Mouse (Mus musculus): ENCODE data around the gene Peak1. TPM values are rescaled to one million over a fixed set of nuclear protein-coding genes. Genes with fewer than 3 reads are reported as not detected.
A peak's percentile ranks its signal among the peaks of the same experiment; 100 is the strongest.

Gene Peak1
- total and polyA plus RNA-seq, 3 experiments: 2.8 to 13.3 (median 5.4) TPM

GRCm38 (mm10) chr9:56266200-56266815, 151.6 kb downstream of the Peak1 start:
- no peaks in the 10 kb centered on the region for H3K9me3 ChIP-seq (replicated peaks; ENCODE audit: low read length)
- dilution Hi-C loops (cut with MboI; ENCODE audit: extremely low pct_ligation_motif_present, extremely low pct_unique_long_range_greater_than_20kb, low sequenced_read_pairs): no loop called here
- peak; percentile 3 for DNase-seq (ENCODE audit: extremely low read depth)
- H3K4me2 ChIP-seq (ENCODE audit: insufficient read depth, low read depth, poor library complexity, severe bottlenecking): peak overlapping the region; percentile 76; the same call in 1 of the 2 replicates
- in situ Hi-C loops (cut with MboI; ENCODE audit: low pct_ligation_motif_present, low pct_unique_long_range_greater_than_20kb, low sequenced_read_pairs): loop anchor here (10.0 to 25.0 kb wide), 2 partner anchors 146 to 278 kb away; partner anchors contain the start of genes Hmg20a and Peak1
- H3K36me3 ChIP-seq (replicated peaks in 1 of 2; ENCODE audit: control insufficient read depth in 1 of 2, insufficient read depth in 1 of 2, low read length in 1 of 2): peaks cover 0 to 13% of the 10 kb centered on the region in 2 experiments
- H3K27ac ChIP-seq (ENCODE audit: insufficient read depth, low read depth): peak overlapping the region; percentile 72; the same call in 1 of the 2 replicates
- H3K4me3 ChIP-seq (replicated peaks in 1 of 3; ENCODE audit: low read depth in 2 of 3, low read length in 2 of 3, poor library complexity in 1 of 3): no peak overlapping the region
- H3K9ac ChIP-seq (ENCODE audit: insufficient read depth, low read depth): peak overlapping the region; percentile 57; the same call in 1 of the 2 replicates
- TF ChIP-seq NRF1 (IDR thresholded peaks at IDR 0.05; ENCODE audit: low read depth, low read length): no peak
- TF ChIP-seq USF1 (IDR thresholded peaks at IDR 0.05; ENCODE audit: low read depth, low read length): no peak
- no peak for TF ChIP-seq TBP (conservative IDR thresholded peaks at IDR 0.05; ENCODE audit: low read depth, low read length)
- 0 out of 2 replicates have a peak, but pooled peaks have one; percentile 2 for TF ChIP-seq MAZ (IDR thresholded peaks at IDR 0.05; ENCODE audit: low read depth, low read length)
- TF ChIP-seq EP300 (IDR thresholded peaks at IDR 0.05; ENCODE audit: low read length): 0 out of 2 replicates have a peak, but pooled peaks have one; percentile 5
- TF ChIP-seq JUN (IDR thresholded peaks at IDR 0.05; ENCODE audit: insufficient read depth, low read depth, low read length): no peak
- TF ChIP-seq KAT2A (IDR thresholded peaks at IDR 0.05; ENCODE audit: insufficient replicate concordance, low read length): no peak
- TF ChIP-seq MAFK (IDR thresholded peaks at IDR 0.05; ENCODE audit: insufficient replicate concordance, low read length): no peak
- 0 out of 2 replicates have a peak, but pooled peaks have one; percentile 9 for TF ChIP-seq RCOR1 (conservative IDR thresholded peaks at IDR 0.05; ENCODE audit: low read depth, low read length)
- peaks cover 10 to 60% of the 10 kb centered on the region in 2 experiments for H3K4me1 ChIP-seq (ENCODE audit: control insufficient read depth in 1 of 2, insufficient read depth in 2 of 2)
- no peaks in the 10 kb centered on the region for H3K79me2 ChIP-seq (replicated peaks; ENCODE audit: control insufficient read depth, extremely low read depth, insufficient read depth, poor library complexity, severe bottlenecking)
- no peaks in the 10 kb centered on the region for H3K27me3 ChIP-seq (replicated peaks)

GRCm38 (mm10) chr9:56265460-56266199, 152.2 kb downstream of the Peak1 start:
- peak; percentile 27 for DNase-seq (ENCODE audit: extremely low read depth)
- H3K27ac ChIP-seq (ENCODE audit: insufficient read depth, low read depth): peak overlapping the region; percentile 72
- peaks cover 12 to 65% of the 10 kb centered on the region in 2 experiments for H3K4me1 ChIP-seq (ENCODE audit: control insufficient read depth in 1 of 2, insufficient read depth in 2 of 2)
- dilution Hi-C loops (cut with MboI; ENCODE audit: extremely low pct_ligation_motif_present, extremely low pct_unique_long_range_greater_than_20kb, low sequenced_read_pairs) (no loop called here), in situ Hi-C loops (cut with MboI; ENCODE audit: low pct_ligation_motif_present, low pct_unique_long_range_greater_than_20kb, low sequenced_read_pairs) (loop anchor here (10.0 to 25.0 kb wide), 2 partner anchors 147 to 279 kb away; partner anchors contain the start of genes Hmg20a and Peak1)
- H3K4me2 ChIP-seq (ENCODE audit: insufficient read depth, low read depth, poor library complexity, severe bottlenecking): peak overlapping the region; percentile 76
- H3K27me3 ChIP-seq (replicated peaks): no peaks in the 10 kb centered on the region
- H3K79me2 ChIP-seq (replicated peaks; ENCODE audit: control insufficient read depth, extremely low read depth, insufficient read depth, poor library complexity, severe bottlenecking): no peaks in the 10 kb centered on the region
- peaks cover 0 to 15% of the 10 kb centered on the region in 2 experiments for H3K36me3 ChIP-seq (replicated peaks in 1 of 2; ENCODE audit: control insufficient read depth in 1 of 2, insufficient read depth in 1 of 2, low read length in 1 of 2)
- peak overlapping the region; percentile 57 for H3K9ac ChIP-seq (ENCODE audit: insufficient read depth, low read depth)
- no peaks in the 10 kb centered on the region for H3K9me3 ChIP-seq (replicated peaks; ENCODE audit: low read length)
- no peak overlapping the region for H3K4me3 ChIP-seq (replicated peaks in 1 of 3; ENCODE audit: low read depth in 2 of 3, low read length in 2 of 3, poor library complexity in 1 of 3)
- 0 out of 2 replicates have a peak, but pooled peaks have one; percentile 33 for TF ChIP-seq TBP (conservative IDR thresholded peaks at IDR 0.05; ENCODE audit: low read depth, low read length)
- TF ChIP-seq KAT2A (IDR thresholded peaks at IDR 0.05; ENCODE audit: insufficient replicate concordance, low read length): no peak
- no peak for TF ChIP-seq ELF1 (IDR thresholded peaks at IDR 0.05; ENCODE audit: low read depth, low read length)
- TF ChIP-seq RAD21 (IDR thresholded peaks at IDR 0.05; ENCODE audit: low read depth, low read length): no peak
- TF ChIP-seq SIN3A (IDR thresholded peaks at IDR 0.05; ENCODE audit: low read length): peak; percentile 47; the same call in 1 of the 2 replicates
- 0 out of 2 replicates have a peak, but pooled peaks have one; percentile 41 for TF ChIP-seq ZMIZ1 (IDR thresholded peaks at IDR 0.05; ENCODE audit: low read depth, low read length)
- TF ChIP-seq EP300 (IDR thresholded peaks at IDR 0.05; ENCODE audit: low read length): peak; percentile 59
- peak; percentile 63 for TF ChIP-seq JUND (conservative IDR thresholded peaks at IDR 0.05; ENCODE audit: low read depth, low read length)
- TF ChIP-seq ETS1 (conservative IDR thresholded peaks at IDR 0.05; ENCODE audit: low read depth, low read length): no peak; the same call in 1 of the 2 replicates
- TF ChIP-seq BHLHE40 (IDR thresholded peaks at IDR 0.05; ENCODE audit: low read depth, low read length): peak; percentile 14; the same call in 1 of the 2 replicates
- TF ChIP-seq POLR2A (IDR thresholded peaks at IDR 0.05; ENCODE audit: low read depth, low read length): no peak
- no peak for TF ChIP-seq SMC3 (IDR thresholded peaks at IDR 0.05; ENCODE audit: low read depth, low read length)
- TF ChIP-seq CTCF (conservative IDR thresholded peaks at IDR 0.05 in 1 of 2, IDR thresholded peaks at IDR 0.05 in 1 of 2; ENCODE audit: low read depth in 2 of 2, low read length in 2 of 2): no peak
- 0 out of 2 replicates have a peak, but pooled peaks have one; percentile 23 for TF ChIP-seq MAZ (IDR thresholded peaks at IDR 0.05; ENCODE audit: low read depth, low read length)
- no peak for TF ChIP-seq MYC (IDR thresholded peaks at IDR 0.05; ENCODE audit: low read depth, low read length)
- TF ChIP-seq ZC3H11A (IDR thresholded peaks at IDR 0.05; ENCODE audit: low read depth, low read length): no peak
- no peak for TF ChIP-seq NRF1 (IDR thresholded peaks at IDR 0.05; ENCODE audit: low read depth, low read length)
- no peak for TF ChIP-seq E2F4 (IDR thresholded peaks at IDR 0.05; ENCODE audit: insufficient replicate concordance, low read depth, low read length)
- TF ChIP-seq GABPA (IDR thresholded peaks at IDR 0.05; ENCODE audit: insufficient replicate concordance, low read depth, low read length): no peak
- no peak for TF ChIP-seq USF1 (IDR thresholded peaks at IDR 0.05; ENCODE audit: low read depth, low read length)
- TF ChIP-seq ZNF384 (IDR thresholded peaks at IDR 0.05; ENCODE audit: low read depth, low read length): no peak
- no peak for TF ChIP-seq UBTF (IDR thresholded peaks at IDR 0.05; ENCODE audit: low read depth, low read length)
- no peak for TF ChIP-seq ZKSCAN1 (IDR thresholded peaks at IDR 0.05; ENCODE audit: borderline replicate concordance, low read depth, low read length)
- 0 out of 2 replicates have a peak, but pooled peaks have one; percentile 31 for TF ChIP-seq NELFE (IDR thresholded peaks at IDR 0.05; ENCODE audit: low read depth, low read length)

All from CH12.LX (cell line).